Mouse (Mus musculus): Measurements from ENCODE around the gene Gfra4.
"Not testable (repeated sequence)": the region's sequence is repeated elsewhere in the genome, so short reads cannot be mapped to it uniquely, and the experiment has no call there.

Gene Gfra4

DNA sequence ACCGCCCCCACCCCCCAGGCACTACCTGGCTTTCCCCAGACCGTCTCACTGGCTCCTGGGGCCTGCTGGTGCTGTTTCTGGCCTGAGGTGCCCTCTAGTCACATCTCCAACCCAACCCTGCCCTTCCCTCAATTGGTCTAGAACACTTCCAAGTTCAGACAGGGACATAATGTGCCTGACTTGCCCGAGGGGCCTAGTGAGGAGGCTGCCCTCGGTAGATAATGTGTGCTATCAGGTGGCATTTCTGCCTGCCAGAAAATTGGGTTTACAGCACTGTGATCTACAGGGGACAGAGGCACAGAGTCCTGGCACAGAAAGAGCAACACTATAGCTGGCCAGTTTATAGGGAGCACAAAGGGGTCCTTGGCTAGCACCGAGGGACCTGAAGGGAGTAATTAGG, 9.2 kb upstream of the Gfra4 start:
- DNase-seq (ENCODE audit: extremely low spot score, low spot score) = no peak

DNA sequence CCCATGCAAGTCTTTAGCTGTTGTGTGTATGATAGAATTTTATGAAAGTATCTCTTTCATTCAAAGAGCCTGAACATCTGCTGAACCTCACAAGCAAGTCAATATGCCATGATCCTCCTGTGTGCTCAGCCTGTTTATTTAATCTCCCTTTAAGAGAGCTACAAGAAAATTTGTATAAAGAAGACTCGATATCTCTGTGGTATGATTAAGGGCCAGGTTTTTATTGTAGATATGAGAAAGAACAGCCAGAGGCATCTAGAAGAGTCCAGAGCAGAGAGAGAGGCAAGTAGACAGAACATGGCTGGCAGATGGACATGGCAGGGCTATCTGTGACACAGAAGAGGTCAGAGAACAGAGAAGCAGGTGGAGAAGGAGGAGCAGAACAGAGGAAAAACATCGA, 3.1 kb upstream of the Gfra4 start:
- no peak for DNase-seq (ENCODE audit: extremely low spot score, low spot score)

- no peak for DNase-seq (ENCODE audit: extremely low spot score, low spot score)
Observed at GRCm38 (mm10) chr2:131044989-131045720, 2.3 kb upstream of the Gfra4 start.

GRCm38 (mm10) chr2:131044354-131044852, 1.5 kb upstream of the Gfra4 start:
- DNase-seq (ENCODE audit: extremely low spot score, low spot score) = no peak

DNA sequence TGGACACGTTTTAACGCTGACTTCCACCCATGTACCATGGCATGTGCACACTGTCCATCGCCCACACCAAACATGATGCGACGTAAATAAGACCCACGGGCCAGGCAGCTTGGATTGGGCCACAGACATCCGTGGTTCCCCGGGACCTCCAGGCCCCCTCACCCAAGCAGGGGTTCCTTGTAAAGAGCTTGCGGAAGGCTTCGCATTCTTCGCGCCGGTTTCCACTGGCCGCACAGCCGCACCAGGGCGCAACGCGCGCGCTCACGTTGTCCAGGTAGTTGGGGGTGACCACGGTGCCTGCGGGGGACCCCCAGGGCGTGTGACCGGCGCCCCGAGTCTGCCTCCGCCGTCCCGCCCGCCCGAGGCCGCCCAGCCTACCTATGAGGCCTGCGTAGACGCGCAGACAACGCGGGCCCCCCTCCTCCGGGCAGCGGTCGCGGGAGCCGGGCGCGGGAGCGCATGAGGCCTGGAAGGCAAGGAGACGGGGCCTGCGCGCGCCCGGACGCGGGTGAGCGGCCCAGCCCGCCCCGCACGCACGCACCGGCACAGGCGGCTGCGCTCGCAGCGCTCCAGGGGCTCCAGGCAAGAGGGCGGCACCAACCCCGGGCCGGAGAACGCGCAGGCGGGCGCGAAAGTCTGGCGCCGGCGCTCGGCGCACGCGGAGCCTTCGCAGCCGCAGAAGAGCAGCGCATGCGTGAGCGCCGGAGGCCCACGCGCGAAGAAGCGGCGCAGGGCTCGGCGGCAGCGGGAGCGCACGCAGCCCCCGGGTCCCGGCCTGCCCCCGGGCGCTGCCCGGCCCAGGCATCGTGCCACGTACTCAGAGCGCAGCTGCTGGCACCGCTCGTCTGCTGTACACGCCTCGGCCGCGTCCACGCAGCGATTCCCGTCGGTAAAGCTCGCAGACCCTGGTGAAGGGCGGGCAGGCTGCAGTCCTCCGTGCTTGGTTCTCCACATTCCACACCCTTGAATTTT, 1.7 kb downstream of the Gfra4 start:
- peak; percentile 47 for DNase-seq (ENCODE audit: extremely low spot score, low spot score)

DNA sequence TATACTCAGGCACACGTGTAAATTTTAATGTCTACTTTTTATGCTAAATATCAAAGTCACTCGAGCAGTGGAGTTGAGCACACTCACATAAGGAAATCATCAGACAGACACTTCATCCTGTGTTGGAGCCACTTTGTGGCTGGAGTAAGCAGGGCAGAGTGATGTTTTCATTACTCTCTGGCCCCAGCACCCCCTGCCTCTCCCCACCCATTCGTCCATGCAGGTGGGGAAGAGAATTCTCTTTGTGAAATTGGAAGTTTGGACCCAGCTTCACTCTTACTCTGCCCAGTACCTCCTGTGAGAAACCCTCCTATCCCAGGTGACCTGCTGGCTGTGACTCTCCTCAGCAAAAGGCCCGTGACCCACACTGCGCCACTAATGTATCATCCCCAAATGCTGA, 4.2 kb downstream of the Gfra4 start:
- no peak for DNase-seq (ENCODE audit: extremely low spot score, low spot score)

DNA sequence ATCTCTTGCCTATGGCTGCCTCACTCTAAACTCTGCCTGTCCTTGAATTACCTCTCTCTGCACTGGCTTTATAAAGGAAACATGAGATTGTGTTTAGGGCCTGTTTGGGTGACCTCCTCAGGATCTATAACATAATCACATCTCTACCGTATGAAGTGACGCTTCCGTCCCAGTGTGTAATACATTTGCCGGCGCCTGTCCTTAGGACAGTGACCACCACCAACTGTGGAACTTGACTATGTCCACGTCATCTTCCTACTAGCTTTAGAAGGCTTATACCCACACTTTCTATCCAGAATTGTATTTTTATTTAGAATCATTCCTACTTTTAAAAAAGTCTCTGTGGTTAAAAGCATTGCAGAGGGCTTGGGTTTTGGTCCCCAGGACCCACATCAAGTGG, 4.7 kb downstream of the Gfra4 start:
- DNase-seq (ENCODE audit: extremely low spot score, low spot score) = no peak

GRCm38 (mm10) chr2:131037226-131037990, 5.5 kb downstream of the Gfra4 start:
- DNase-seq (ENCODE audit: extremely low spot score, low spot score) = no peak

GRCm38 (mm10) chr2:131036757-131037156, 6.1 kb downstream of the Gfra4 start:
- no peak for DNase-seq (ENCODE audit: extremely low spot score, low spot score)

DNA sequence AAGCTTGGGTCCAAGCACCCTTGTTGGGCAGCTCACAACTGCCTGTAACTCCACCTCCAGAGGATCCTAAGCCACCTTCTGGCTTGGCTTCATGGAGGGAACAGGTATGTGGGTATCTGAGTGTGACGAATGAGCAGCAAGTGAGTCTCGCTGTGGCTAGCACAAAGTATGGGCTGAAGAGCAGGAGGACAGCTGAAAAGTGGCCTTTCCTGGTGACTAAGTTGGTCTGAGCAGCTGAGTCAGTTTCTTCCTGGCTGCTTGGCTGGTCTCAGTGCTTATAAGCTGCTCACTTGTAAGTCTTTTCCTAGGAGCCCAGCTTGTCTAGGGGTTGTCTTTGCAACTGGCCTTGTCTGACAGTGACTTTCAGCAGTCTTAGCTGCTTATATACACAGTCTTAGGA, 6.5 kb downstream of the Gfra4 start:
- no peak for DNase-seq (ENCODE audit: extremely low spot score, low spot score)

DNA sequence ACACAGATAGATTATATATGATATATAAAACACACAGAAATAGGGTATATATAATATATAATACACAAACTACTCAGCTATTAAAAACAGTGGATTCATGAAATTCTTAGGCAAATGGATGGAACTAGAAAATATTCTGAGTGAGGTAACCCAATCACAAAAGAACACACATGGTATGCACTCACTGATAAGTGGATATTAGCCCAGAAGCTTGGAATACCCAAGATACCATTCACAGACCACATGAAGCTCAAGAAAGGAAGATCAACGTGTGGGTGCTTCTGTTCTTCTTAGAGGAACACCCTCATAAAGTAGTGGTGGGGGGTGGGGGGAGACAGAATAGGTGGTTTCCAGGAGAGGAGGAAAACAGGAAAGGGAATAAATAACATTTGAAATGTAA, 11.5 kb downstream of the Gfra4 start:
- DNase-seq (ENCODE audit: extremely low spot score, low spot score) = not testable (repeated sequence)

- no peak for DNase-seq (ENCODE audit: extremely low spot score, low spot score)
Observed at GRCm38 (mm10) chr2:131030998-131031397, 11.9 kb downstream of the Gfra4 start.

DNA sequence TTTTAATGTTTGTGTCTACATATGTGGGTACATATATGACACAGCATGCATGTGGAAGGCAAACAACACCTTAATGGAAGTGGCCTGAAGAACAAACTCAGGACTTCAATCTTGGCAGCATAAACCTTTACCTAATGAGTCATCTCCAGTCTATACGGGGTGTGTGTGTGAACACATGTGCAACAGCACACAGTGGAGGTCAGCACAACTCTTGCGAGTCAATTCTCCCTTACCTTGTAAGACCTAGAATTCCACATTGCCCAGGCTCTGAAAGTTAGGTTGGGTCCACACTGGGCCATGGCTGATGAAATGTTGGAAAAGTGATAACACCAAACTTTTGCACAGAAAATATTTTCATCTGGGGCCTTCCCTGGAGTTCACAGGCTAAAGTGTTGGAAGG, 12.3 kb downstream of the Gfra4 start:
- DNase-seq (ENCODE audit: extremely low spot score, low spot score) = no peak

- DNase-seq (ENCODE audit: extremely low spot score, low spot score) = no peak
Observed at GRCm38 (mm10) chr2:131029065-131029935, 13.6 kb downstream of the Gfra4 start.

- DNase-seq (ENCODE audit: extremely low spot score, low spot score) = no peak
Observed at GRCm38 (mm10) chr2:131026941-131027340, 15.9 kb downstream of the Gfra4 start.

GRCm38 (mm10) chr2:131025230-131025629, 17.7 kb downstream of the Gfra4 start:
- DNase-seq (ENCODE audit: extremely low spot score, low spot score) = no peak

DNA sequence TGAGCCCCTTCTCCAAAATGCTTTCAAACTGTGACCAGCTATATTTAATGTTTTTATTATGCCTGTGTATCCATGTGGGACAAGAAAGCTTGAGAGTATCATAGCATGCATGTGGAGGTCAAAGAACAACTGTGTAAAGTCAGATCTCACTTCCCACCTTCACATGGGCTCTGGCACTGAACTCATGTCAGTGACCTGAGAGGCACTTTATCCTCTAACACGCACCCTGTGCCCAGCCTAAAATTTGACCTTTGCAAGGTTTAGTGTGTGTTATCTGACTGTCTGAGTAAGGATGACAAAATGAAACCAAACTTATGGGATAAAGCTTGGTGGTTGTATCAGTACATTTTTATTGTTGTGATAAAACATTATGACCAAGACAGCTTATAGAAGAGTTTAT, 32.3 kb downstream of the Gfra4 start:
- DNase-seq (ENCODE audit: extremely low spot score, low spot score) = no peak

DNA sequence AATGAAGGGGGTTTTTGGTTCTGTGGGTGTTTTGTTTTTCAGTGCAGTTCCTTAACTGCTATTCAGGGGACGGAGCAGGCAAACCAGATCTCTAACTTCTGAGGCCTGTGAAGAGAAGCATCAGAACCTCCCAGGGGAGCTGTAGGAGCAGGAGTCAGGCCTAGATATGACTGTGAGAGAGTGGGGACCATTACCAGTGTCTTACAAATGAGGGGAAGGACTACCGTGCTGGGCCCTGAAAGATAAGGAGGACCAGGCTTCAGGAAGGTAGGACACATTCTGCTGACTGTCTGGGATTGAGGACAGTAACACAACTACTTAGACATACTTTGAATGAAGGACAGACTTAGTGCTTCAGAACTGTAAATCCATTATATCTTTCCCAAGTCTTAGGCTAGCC, 33.8 kb downstream of the Gfra4 start:
- DNase-seq (ENCODE audit: extremely low spot score, low spot score) = no peak

DNA sequence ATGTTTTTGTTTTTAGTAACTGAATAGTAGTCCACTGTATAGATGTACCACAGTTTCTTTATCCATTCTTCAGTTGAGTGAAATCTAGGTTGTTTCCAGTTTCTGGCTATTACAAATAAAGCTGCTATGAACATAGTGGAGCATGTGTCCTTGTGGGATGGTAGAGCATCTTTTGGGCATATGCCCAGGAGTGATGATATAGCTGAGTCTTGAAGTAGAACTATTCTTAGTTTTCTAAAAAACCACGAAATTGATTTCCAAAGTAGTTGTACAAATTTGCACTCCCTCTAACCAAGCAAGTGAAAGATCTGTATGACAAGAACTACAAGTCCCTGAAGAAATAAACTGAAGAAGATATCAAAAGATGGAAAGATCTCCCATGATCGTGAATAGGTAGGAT, 50.1 kb downstream of the Gfra4 start:
- DNase-seq (ENCODE audit: extremely low spot score, low spot score) = no peak

All from neural tube, embryonic 10.5 days (tissue).